Mouse (Mus musculus): ENCODE data around the gene Gngt2.
"Not testable (repeated sequence)": the region's sequence is repeated elsewhere in the genome, so short reads cannot be mapped to it uniquely, and the experiment has no call there.

The Gngt2 gene

DNA sequence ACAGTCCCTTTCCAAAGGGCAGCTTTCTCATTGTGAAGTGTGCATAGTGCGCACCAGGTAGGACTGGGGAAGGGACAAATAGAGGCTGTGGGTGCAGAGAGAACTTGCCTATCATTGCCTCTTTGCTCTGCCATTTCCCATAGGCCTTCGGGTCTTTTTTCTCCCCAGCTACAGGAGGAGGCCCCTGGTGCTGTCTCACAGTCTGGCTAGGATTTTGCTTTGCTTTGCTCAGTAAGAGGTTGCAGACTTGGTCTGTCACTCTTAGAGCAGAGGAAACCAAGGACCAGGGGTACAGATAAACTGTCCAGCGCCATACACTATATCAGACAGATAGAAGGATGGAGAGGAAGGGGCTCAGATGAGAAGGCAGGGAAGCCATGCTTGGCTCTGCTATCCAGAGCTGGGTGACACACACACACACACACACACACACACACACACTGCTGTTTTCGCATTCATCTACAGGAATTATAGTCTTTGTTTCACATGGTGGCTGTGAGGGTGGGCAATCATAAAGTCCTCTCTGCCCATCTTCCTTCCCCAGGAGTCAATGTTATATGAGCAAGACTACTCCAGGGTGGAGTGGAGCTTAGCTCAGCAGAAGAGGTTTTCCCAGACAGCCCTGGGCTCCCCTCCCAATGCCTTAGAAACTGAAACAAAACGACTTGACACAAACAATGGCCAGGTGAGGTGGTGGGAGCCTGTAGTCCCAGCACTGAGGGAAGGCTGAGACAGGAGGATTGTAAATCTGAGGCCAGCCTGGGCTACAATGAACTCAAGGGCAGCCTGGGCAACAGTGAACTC, 3.9 kb downstream of the Gngt2 start:
- DNase-seq (ENCODE audit: low read depth, low spot score), result no peak

DNA sequence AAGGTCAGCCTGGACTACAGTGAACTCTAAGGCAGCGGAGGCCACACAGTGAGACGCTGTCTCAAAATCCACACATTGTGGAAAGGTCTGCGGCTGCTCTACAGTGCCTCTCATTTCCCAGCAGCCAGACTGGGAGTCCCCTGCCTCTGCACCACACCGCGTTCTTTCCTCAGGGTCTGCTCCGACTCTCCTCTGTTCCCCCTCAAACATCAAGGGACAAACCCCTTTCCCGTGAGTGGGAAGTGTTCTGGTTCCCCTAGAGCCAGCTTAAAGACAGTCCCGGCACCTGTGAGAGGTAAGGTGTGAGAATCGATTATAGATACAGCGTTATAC, 4.4 kb downstream of the Gngt2 start:
- no peak for DNase-seq (ENCODE audit: low read depth, low spot score)

DNA sequence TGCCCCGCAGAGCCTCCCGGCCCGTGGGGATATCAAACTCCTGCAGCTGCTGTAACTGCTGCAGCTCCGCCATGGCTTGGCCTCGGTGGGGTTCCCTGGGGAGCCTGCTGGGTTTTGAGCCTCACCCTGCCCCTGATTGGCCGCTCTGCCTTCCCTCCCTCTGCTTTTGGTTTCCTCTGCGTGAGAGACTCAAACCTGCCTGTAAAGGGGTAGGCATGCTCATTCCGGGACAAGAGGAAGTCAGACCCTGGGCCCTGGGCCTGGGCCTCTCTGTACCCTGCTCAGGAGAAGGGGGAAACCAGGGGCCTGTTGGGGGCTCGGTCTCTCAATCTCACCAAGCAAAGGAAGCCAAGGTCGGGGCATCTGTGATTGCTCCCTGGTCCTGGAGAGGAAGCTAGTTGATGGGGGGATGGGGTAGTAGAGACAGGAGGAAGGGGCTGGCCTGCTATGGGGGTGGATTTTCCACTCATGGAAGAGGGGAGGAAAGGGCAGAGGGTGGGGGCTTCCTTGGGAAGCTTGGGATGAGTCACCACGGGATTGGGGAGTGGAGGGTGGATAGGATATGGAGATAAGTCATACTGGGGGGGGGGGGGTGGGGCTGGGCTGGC, 5.2 kb downstream of the Gngt2 start, which contains the start of gene Abi3:
Gene Abi3, minus strand, starts transcription at position 403 of the 608 bp plus-strand sequence.
- DNase-seq (ENCODE audit: low read depth, low spot score), result no peak

DNA sequence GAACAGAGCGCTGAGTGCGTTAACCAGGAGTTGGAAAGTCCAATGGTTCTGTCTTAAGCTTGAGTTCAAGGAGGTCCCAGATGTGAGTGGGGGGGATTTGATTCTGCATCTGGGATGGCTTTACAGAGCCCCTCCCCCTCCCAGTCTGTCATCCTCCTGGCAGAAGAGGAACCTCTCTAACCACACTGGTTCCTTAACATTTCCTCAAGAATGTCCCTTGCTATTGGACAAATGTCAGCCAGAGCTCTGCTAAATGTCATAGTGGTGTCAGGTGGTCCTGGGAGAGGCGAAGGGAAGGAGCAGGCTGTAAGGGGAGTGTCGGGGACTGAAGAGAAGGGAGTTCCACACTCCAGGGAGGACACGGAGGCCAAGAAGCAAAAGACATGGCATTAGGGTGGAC, 5.9 kb downstream of the Gngt2 start:
- no peak for DNase-seq (ENCODE audit: low read depth, low spot score)

DNA sequence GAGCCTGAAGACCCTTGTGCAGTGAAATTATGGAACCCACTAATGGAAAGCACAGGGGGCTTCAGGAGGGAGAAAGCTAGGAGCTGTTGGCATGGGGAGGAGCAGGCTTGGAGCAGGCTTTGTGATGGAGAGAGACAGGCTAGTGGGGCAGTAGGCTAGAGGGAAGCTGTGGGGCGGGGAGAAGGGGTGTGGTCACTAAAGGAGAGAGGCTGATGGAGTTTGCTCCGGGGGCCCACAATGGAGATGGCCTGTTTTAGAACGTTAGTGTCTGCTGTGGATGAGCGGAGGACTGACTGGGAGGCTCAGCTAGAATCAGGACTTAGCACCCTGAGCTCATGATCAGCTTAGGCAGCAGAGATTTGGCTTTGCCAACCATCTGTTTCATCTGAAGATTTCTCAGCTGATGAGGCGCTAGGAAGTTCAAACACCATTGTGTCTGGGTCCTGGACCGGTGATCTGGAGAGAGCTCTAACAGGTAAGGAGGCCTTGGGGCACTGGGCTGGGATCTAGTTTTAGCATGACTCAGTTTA, 6.5 kb downstream of the Gngt2 start:
- DNase-seq (ENCODE audit: low read depth, low spot score), result no peak

DNA sequence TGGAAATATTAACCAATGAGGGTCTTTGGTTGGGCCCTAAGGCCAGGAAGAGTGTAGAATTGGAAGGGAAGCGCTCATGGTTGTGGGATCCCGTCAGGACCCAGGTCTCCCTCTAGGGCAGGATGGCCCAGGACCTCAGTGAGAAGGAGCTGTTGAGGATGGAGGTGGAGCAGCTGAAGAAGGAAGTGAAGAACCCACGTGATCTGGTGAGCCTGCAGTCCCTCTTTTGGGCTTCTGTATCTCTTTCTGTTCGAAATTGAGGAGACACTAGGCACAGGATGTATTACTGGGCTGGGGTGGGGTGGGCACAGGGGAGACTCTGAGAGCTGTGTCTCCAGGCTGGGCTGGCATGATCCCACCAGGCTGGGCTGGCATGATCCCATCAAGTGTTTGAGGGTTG, 7.9 kb downstream of the Gngt2 start:
- no peak for DNase-seq (ENCODE audit: low read depth, low spot score)

DNA sequence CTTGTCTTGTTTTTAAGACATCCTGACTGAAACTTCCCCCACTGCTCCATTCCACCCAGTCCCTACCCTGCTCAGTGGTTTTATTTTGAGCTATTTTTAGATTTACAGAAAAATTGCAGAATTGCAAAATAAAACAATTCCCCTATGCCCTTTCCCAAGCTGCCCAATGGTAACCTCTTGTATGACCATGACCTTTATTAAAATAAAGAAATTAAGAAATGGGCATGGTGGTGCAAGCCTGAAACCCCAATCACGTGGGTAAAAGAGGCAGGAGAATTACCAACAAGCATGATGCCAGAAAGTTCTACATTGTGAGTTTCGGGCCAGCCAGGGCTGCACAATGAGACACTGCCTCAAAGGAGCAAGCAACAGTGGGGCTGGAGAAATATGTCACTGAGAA, 13.9 kb downstream of the Gngt2 start:
- no peak for DNase-seq (ENCODE audit: low read depth, low spot score)

DNA sequence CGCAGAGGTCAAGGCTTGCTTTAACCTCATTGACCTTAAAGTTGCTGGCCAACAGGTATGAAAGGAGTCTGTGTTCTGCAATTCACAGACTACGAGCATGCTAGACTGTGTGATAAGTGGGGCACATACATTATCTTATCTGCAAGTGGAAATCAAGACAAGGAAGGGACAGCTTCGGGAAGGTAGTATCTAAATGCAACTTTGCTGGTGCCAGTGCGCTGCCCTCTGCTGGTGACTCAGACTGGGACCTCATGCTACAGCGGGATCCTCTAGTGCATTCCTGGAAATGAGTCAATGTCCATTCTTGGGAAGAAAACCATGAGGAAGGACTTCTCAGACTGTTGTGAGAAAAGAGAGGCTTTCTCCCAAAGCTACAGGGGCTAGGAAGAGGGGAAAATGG, 16.7 kb downstream of the Gngt2 start:
- DNase-seq (ENCODE audit: low read depth, low spot score), result no peak

DNA sequence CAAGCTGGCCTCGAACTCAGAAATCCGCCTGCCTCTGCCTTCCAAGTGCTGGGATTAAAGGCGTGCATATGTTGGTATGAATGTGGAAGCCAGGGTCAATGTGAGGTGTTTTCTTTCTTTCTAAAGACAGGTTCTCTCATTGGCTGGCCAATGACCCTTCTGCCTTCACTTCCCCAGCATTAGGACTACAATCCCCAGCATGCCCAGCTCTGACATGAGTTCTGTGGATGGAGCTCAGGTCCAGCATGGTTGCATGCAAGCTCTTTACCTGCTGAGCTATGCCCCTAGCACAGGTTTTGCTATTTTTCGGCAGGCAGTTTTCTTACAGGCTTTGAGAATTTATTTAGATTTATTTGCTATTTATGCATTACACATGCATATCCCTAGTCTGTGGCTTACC, 20.3 kb downstream of the Gngt2 start:
- no peak for DNase-seq (ENCODE audit: low read depth, low spot score)

DNA sequence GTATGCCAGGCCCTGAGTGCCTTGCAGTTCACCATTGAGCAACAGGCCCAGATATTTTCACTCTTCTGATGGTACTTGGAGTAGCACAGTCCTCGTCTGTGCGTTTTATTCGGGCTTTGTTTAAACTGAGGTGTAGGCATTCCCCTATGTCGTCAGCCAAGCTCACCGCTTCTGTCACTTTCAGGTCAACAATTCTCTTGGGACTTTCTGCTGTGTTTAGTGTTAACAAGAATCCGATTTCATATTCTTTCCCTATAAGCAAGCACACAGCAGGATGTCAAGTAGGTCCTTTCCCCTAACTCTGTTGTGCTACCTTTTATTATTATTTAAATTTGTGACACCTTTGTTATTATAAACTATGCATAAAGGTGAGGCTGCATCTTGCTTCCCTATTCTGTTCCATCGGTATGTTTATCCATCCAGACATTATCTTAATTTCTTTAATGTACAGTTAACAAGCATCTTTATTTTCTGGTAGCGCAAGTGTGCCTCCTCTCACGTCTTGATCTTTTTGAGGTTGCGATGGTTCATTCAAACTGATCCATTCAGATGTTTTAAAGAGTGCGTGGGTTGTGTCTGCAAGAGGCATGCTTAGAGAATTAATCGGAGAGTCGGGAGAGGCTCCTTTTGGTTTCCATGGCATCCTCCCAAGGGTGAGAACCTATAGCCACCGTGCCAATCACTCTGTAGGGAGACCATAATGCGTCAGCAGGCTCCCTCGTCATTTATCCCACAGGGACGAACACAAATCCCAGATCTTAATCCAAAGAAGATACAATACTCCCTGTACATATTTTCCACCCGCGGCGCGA, 20.9 kb downstream of the Gngt2 start:
- no peak for DNase-seq (ENCODE audit: low read depth, low spot score)

DNA sequence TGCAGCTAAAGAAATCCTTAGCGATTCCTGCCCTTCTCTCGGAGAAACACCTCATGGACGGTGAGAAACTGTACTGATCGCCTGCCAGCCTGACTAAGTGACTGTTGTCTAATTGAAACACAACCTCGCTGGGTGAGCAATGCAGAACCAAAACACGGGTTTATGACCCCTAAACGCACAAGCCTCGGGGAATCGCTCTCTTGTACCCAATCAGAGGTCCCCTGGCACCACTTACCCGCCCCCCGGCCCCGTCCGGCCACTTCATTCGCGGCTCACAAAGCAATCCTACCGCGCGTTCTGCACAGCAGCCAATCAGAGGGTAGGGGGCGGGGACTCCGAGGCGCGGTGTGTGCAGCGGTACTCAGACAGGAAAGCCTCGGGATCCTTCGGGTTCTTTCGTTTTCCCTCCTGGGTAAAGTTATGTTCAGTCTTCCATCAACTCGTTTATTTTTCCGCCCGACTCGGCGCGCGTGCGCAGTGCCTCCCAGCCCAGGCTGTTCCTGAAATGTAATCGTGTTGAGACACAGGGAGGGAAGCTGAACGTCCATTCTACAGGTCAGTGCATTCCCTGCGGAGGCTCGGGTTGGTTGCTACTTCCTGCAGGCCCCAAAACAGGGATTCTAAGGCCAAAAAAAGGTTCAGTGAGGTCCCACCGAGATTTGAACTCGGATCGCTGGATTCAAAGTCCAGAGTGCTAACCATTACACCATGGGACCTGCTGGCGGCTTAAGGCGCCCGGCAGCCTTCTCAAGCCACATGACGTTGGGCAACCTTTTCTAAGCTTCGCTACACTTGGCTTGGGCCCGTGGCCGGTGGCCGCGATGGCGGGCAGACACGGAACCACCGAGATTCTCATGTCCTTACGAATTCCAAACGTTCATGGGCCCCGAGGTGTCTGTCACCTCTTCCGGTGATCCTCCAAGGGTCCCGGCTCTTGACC, 21.8 kb downstream of the Gngt2 start:
- peak; percentile 93 for DNase-seq (ENCODE audit: low read depth, low spot score)

DNA sequence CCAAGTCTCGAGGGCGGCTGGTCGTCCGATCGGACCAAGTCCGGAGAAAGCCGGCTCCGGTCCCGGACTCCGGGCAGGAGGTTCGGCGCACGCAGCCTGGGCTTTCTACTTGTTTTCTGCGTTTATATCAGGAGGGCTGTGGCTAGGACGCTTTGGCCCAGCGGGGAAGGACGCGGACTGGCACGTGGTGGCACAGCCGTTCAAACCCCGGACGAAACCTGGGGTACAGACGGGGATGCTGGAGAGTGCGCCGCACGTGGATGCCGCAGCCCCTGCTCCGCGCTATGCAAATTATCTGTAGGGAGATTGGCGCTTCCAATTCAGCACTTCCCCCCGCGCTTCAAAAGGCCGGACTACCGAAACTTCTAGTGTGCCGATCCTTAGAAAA, 22.4 kb downstream of the Gngt2 start:
- peak; percentile 47 for DNase-seq (ENCODE audit: low read depth, low spot score)

DNA sequence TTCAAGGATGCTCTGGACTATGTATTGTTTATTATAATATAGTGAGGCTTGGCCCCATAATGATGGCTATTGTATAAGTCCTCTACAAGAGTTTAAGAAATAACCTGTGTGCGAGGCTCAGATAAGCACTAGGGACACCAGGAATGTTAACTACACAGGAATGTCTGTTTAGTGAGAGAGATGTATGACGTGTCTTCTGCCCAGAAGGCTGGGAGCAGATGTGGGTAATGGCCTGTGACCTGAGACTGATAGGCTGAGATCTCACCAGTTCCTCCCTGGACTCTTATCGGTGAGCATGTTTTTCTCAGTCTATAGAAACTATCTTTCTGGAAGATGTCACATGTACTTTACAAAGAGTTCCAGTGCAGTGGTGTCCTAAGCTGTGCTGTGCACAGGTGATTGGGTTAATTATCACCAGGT, 23.1 kb downstream of the Gngt2 start:
- DNase-seq (ENCODE audit: low read depth, low spot score), result peak; percentile 52

DNA sequence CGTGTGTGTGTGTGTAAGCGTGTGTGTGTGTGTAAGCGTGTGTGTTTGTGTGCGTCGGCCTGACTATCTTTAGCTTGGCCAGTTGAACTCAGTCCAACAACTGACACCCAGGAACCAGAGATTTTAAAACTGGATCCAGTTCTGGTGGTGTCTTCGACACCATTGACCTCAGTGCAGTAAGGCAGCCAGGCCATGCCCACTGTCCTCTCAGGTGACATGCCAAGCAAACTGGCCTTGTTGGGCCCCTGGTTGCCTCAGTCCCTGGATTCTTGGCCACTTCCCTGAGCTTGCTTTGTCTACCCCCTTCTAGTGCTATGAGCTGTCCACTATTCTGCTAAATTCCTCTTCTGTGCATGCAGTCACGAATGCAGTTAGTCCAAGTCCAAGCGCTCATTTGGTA, 24.4 kb downstream of the Gngt2 start:
- no peak for DNase-seq (ENCODE audit: low read depth, low spot score)

DNA sequence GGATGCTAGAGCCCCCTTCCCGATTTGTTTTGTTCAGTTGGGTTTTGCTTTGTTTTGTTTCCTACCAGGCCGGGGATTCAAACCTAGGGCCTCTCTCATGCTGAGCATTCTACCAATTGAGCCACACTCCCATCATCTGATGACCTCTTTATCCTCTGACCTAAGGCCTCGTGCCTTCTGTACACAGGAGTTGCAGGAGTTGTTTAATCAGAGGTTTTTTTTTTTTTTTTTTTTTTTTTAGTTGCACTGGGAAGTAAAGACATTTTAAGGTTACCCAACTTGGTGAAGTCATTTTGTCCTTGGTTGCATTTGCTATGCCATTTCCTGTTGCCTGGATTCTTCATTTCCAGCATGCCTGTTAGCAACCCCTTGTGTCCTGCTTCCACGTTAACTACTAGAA, 32.4 kb downstream of the Gngt2 start:
- no peak for DNase-seq (ENCODE audit: low read depth, low spot score)

DNA sequence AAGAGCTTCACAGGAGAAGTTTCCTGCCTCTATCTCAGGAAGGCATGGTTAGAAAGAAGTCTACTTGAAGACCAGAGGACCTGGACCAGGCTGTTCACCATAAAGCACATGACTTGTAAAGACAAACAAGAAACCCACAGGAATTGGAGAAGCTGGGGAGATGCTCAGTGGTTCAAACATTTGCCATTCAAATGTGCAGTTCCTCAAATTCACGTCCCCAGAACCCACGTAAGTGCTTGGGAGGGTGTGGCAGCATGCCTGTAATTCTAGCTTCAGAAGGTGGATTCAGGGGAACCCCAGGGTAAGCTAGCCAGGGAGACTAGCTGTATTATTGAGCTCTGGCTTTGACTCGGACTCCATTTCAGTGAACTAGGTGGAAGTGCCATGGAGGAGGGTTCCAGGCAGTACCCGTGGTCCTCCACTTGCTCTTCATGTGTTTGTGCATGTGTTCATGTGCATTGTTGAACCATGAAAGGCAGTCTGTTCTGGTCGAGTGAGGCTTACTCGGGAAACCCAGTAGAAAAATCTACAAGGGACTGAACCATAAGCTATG, 33.0 kb downstream of the Gngt2 start:
- DNase-seq (ENCODE audit: low read depth, low spot score), result no peak

DNA sequence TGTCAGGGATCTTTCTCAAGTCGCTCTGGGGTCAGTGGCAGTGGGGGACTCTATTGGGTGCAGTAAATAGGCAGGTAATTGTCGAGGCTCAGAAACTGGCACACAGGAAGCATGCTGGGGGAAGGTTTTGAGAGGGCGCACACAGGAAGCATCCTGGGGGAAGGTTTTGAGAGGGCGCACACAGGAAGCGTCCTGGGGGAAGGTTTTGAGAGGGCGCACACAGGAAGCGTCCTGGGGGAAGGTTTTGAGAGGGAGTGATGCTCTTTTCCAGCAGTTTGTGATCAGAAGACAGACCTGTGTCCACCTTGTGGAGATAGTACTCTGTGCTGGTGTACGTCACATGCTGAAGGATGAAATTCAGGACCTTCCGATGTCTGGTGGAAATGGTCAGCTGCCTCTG, 38.8 kb downstream of the Gngt2 start:
- no peak for DNase-seq (ENCODE audit: low read depth, low spot score)

DNA sequence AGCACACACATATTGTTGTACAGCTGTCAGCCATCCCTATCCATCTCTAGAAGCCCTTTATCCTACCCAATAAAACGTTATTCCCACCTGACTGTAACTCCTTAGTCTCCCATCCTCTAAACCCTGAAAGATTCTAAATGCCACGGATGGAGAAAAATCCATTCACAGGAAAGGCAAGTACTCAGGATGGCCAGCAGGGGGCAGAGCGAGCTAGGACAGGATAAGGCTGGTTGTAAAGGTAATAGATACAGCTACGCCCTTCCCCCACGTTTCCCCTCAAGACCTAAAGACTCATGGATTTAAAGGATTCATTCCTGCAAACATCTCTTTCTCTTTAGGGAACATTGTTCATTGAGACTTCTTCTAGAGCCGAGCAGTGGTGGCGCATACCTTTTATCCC, 39.3 kb downstream of the Gngt2 start:
- DNase-seq (ENCODE audit: low read depth, low spot score), result peak; percentile 52

DNA sequence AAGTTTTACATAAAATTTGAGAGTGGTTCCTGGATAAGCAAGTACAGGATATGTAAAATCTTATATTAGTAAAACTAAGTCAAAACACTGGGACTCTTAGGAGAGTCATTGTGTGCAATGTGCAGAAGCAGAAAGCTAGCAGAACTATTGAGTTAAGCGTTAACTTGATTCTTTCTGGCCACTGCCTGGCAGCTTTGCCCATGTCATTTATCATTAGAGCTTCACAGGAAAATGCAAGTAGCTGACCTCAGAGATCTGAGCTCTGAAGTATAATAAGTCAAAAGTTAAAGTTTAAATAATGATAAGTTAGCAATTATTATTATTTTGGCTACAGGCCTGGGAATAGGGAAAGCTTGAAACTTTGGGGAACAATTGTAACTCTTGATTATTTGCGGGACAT, 42.8 kb downstream of the Gngt2 start:
- DNase-seq (ENCODE audit: low read depth, low spot score), result not testable (repeated sequence)

DNA sequence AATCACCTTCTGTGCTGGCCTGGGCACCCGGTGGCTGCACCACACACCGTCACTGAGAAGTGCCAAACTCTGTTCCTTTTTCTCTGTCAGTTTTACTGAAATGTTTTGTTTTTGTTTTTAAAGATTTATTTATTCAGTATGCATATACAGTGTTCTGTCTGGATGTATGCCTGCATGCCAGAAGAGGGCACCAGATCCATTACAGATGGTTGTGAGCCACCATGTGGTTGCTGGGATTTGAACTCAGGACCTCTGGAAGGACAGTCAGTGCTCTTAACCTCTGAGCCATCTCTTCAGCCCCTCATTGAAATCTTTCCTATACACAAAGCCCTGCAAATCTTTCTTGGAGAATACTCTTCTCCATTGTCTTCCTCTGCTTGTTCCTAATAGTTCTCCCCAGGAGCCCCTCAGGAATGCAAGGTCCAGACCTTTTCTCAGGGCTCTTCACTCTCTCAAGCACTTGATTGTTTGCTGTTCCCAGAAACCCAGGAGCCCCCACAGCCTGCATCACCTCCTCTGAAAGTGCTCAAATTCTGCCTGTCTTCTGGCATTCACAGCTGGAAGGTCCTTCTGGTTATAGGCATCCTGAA, 53.5 kb downstream of the Gngt2 start:
- DNase-seq (ENCODE audit: low read depth, low spot score), result no peak

Data from c-Kit-negative CD71-positive TER-119-positive erythroid progenitor cells, embryonic 14.5 days (primary cell).